25 mouse cellular contexts compared by ENCODE assay signal in genomic region chr1:134347791-134348190, GRCm38 (mm10). TPM values are rescaled to one million over a fixed set of nuclear protein-coding genes. Genes with fewer than 3 reads are reported as not detected.
"Had no signal": no experiment of that assay in that cellular context is flagged by ENCODE, and none has a peak within 500 bp of the region (broad histone marks: within the 10 kb centered on the region; RNA-seq: fewer than 3 reads in every experiment).

No protein-coding gene starts in this region.

- H3K9me3 ChIP-seq: neural tube, embryonic 12.5 days; neural tube, embryonic 13.5 days; neural tube, embryonic 15.5 days; stomach, embryonic 15.5 days had no signal

- DNase-seq: retina, postnatal 1 day; right cerebral cortex, adult 18-20 months; right cerebral cortex, postnatal 14 days; right cerebral cortex, postnatal 25 days; right cerebral cortex, postnatal 4 days; spleen, adult 18-20 months; thymus, adult 18-20 months; thymus, adult 2 months; thymus, postnatal 14 days; thymus, postnatal 25 days; thymus, postnatal 36 days; thymus, postnatal 4 days had no signal

- H3K4me2 ChIP-seq: neural tube, embryonic 12.5 days; neural tube, embryonic 13.5 days; neural tube, embryonic 15.5 days; stomach, embryonic 15.5 days had no signal

- H3K4me3 ChIP-seq: neural tube, embryonic 12.5 days; neural tube, embryonic 13.5 days; neural tube, embryonic 15.5 days; stomach, embryonic 15.5 days had no signal

- H3K9ac ChIP-seq: neural tube, embryonic 12.5 days; neural tube, embryonic 13.5 days; neural tube, embryonic 15.5 days; stomach, embryonic 15.5 days had no signal

- H3K27me3 ChIP-seq: neural tube, embryonic 12.5 days; neural tube, embryonic 15.5 days; stomach, embryonic 15.5 days had no signal

- H3K27ac ChIP-seq: neural tube, embryonic 12.5 days; neural tube, embryonic 13.5 days; neural tube, embryonic 15.5 days; stomach, embryonic 15.5 days; stomach, postnatal 0 days had no signal

RNA-seq across cellular contexts. Expression of gene 4933406M09Rik, which starts 37.9 kb away (rescaled TPM):
- polyA plus RNA-seq: neural tube, embryonic 12.5 days; neural tube, embryonic 13.5 days; neural tube, embryonic 14.5 days; neural tube, embryonic 15.5 days; small intestine, adult 2 months; spleen, adult 2 months; stomach, embryonic 14.5 days; stomach, embryonic 15.5 days; stomach, embryonic 16.5 days; stomach, postnatal 0 days; thymus, adult 2 months; thymus, postnatal 0 days; urinary bladder, adult 2 months had no signal

RNA-seq across cellular contexts. Expression of gene Myog, which starts 58.0 kb away (rescaled TPM):
- total RNA-seq: neutrophil, adult 5-6 weeks had no signal
- polyA plus RNA-seq: small intestine, adult 2 months; spleen, adult 2 months; urinary bladder, adult 2 months had no signal
